Mouse (Mus musculus) lung, adult 2 months (tissue): ENCODE data around the gene Gucy1a1.
"Not testable (repeated sequence)": the region's sequence is repeated elsewhere in the genome, so short reads cannot be mapped to it uniquely, and the experiment has no call there.

Experiments used
- CTCF ChIP-seq: fragments of 200-500 bp; IDR thresholded peaks from 2 replicates; pipeline ENCODE4 v1.5.1; 2011; ENCODE audit warnings: mild to moderate bottlenecking, low read length, control low read depth; ENCODE audit not compliant: insufficient read depth
- POLR2A ChIP-seq: fragments of 200-500 bp; IDR thresholded peaks from 2 replicates; pipeline ENCODE4 v1.6.1; 2011; ENCODE audit warnings: low read depth, mild to moderate bottlenecking, control low read depth, low read length, borderline replicate concordance; ENCODE audit errors: extremely low read depth

- not testable (repeated sequence) for TF ChIP-seq CTCF, POLR2A
Observed at GRCm38 (mm10) chr3:82162992-82163391, 17.4 kb upstream of the Gucy1a1 start.
